Mouse (Mus musculus) MEL (cell line): Measurements from ENCODE around the gene Ryr2. TPM values are rescaled to one million over a fixed set of nuclear protein-coding genes. Genes with fewer than 3 reads are reported as not detected.

Source experiments
- DNase-seq: peaks from one replicate; pipeline ENCODE4 v3.0.0; 2011; ENCODE audit warnings: low read depth, low spot score
- H3K27ac ChIP-seq: 2 replicates; pipeline ENCODE4 v1.5.1; 2012; ENCODE audit warnings: low read depth, mild to moderate bottlenecking, control low read depth, low read length, moderate library complexity; ENCODE audit not compliant: control insufficient read depth
- H3K27me3 ChIP-seq, 2 experiments: fragments of 150-350 bp in 1 of 2; sonication (generic) in 1 of 2; 2 replicates each; pipeline ENCODE4 v1.6.1; 2012; ENCODE audit warnings: low read length in 2 of 2, mild to moderate bottlenecking in 2 of 2, improper control_type of control experiment in 1 of 2, moderate library complexity in 1 of 2; ENCODE audit not compliant: insufficient read depth in 2 of 2, control insufficient read depth in 1 of 2
- H3K36me3 ChIP-seq, 2 experiments: 2 replicates each; pipeline ENCODE4 v1.6.1; 2012 to 2014; ENCODE audit warnings: low read length in 2 of 2, improper control_type of control experiment in 1 of 2, inconsistent platforms in 1 of 2, mild to moderate bottlenecking in 1 of 2; ENCODE audit not compliant: insufficient read depth in 2 of 2, control insufficient read depth in 1 of 2
- H3K4me1 ChIP-seq, 2 experiments: fragments of 150-350 bp in 1 of 2; sonication (generic) in 1 of 2; 2 replicates each; pipeline ENCODE4 v1.6.1; 2012; ENCODE audit warnings: low read length in 2 of 2, improper control_type of control experiment in 1 of 2, mild to moderate bottlenecking in 1 of 2; ENCODE audit not compliant: insufficient read depth in 2 of 2, control insufficient read depth in 1 of 2
- H3K4me3 ChIP-seq, 2 experiments: fragments of 150-350 bp in 1 of 2; sonication (generic) in 1 of 2; 2 replicates each; pipeline ENCODE4 v1.5.1; 2012; ENCODE audit warnings: low read depth in 2 of 2, low read length in 2 of 2, mild to moderate bottlenecking in 2 of 2, moderate library complexity in 2 of 2, control low read depth in 1 of 2, improper control_type of control experiment in 1 of 2; ENCODE audit not compliant: control insufficient read depth in 1 of 2, insufficient read depth in 1 of 2
- H3K79me2 ChIP-seq: 2 replicates; pipeline ENCODE4 v1.6.1; 2012; ENCODE audit warnings: mild to moderate bottlenecking, low read length, moderate library complexity; ENCODE audit not compliant: control insufficient read depth, poor library complexity, insufficient read depth
- H3K9ac ChIP-seq: 2 replicates; pipeline ENCODE4 v1.6.1; 2012; ENCODE audit warnings: low read depth, mild to moderate bottlenecking, control low read depth, low read length, moderate library complexity; ENCODE audit not compliant: control insufficient read depth, poor library complexity, severe bottlenecking
- H3K9me3 ChIP-seq: fragments of 150-350 bp; sonication (generic); replicated peaks from 2 replicates; pipeline ENCODE4 v1.6.1; 2012; ENCODE audit warnings: mild to moderate bottlenecking, low read length, improper control_type of control experiment, moderate library complexity; ENCODE audit not compliant: insufficient read depth
- BHLHE40 ChIP-seq: IDR thresholded peaks from 2 replicates; pipeline ENCODE4 v1.6.1; 2012; ENCODE audit warnings: low read depth, mild to moderate bottlenecking, inconsistent platforms, low read length, improper control_type of control experiment, borderline replicate concordance
- CHD1 ChIP-seq: IDR thresholded peaks from 2 replicates; pipeline ENCODE4 v1.6.1; 2012; ENCODE audit warnings: low read depth, mild to moderate bottlenecking, inconsistent platforms, low read length, improper control_type of control experiment
- CTCF ChIP-seq, 3 experiments: IDR thresholded peaks in 2 of 3; conservative IDR thresholded peaks in 1 of 3; 2 replicates each; pipeline ENCODE4 v1.5.1; 2011 to 2012; ENCODE audit warnings: low read length in 3 of 3, low read depth in 2 of 3, mild to moderate bottlenecking in 2 of 3, improper control_type of control experiment in 1 of 3, inconsistent platforms in 1 of 3, mixed read lengths in 1 of 3, moderate library complexity in 1 of 3; ENCODE audit not compliant: control insufficient read depth in 1 of 3, insufficient read depth in 1 of 3, poor library complexity in 1 of 3, severe bottlenecking in 1 of 3
- E2F4 ChIP-seq: IDR thresholded peaks from 2 replicates; pipeline ENCODE4 v1.6.1; 2011; ENCODE audit warnings: low read depth, low read length, improper control_type of control experiment, borderline replicate concordance
- GABPA ChIP-seq: IDR thresholded peaks from 2 replicates; pipeline ENCODE4 v1.6.1; 2012; ENCODE audit warnings: low read depth, mild to moderate bottlenecking, inconsistent platforms, low read length, improper control_type of control experiment, moderate library complexity
- GATA1 ChIP-seq: IDR thresholded peaks from 2 replicates; pipeline ENCODE4 v1.6.1; 2011; ENCODE audit warnings: low read depth, low read length, improper control_type of control experiment
- HCFC1 ChIP-seq: IDR thresholded peaks from 2 replicates; pipeline ENCODE4 v1.6.1; 2012; ENCODE audit warnings: low read depth, mild to moderate bottlenecking, inconsistent platforms, low read length, improper control_type of control experiment, moderate library complexity
- KAT2A ChIP-seq: conservative IDR thresholded peaks from 2 replicates; pipeline ENCODE4 v1.6.1; 2012; ENCODE audit warnings: low read depth, low read length, improper control_type of control experiment, inconsistent platforms
- MAFK ChIP-seq: IDR thresholded peaks from 2 replicates; pipeline ENCODE4 v1.6.1; 2011; ENCODE audit warnings: low read depth, mild to moderate bottlenecking, low read length, improper control_type of control experiment, borderline replicate concordance
- MEF2A ChIP-seq: IDR thresholded peaks from 2 replicates; pipeline ENCODE4 v1.6.1; 2014; ENCODE audit warnings: low read depth, mild to moderate bottlenecking, inconsistent platforms, low read length, improper control_type of control experiment; ENCODE audit not compliant: poor library complexity, insufficient replicate concordance, severe bottlenecking; ENCODE audit errors: extremely low read depth
- MYB ChIP-seq: IDR thresholded peaks from 2 replicates; pipeline ENCODE4 v1.6.1; 2011; ENCODE audit warnings: mild to moderate bottlenecking, low read depth, low read length, improper control_type of control experiment
- NELFE ChIP-seq: IDR thresholded peaks from 2 replicates; pipeline ENCODE4 v1.6.1; 2011; ENCODE audit warnings: low read depth, low read length, improper control_type of control experiment
- NRF1 ChIP-seq: IDR thresholded peaks from 2 replicates; pipeline ENCODE4 v1.6.1; 2014; ENCODE audit warnings: low read depth, mild to moderate bottlenecking, inconsistent platforms, low read length, improper control_type of control experiment, moderate library complexity; ENCODE audit not compliant: poor library complexity, insufficient read depth, severe bottlenecking
- POLR2AphosphoS2 ChIP-seq: IDR thresholded peaks from 2 replicates; pipeline ENCODE4 v1.6.1; 2011; ENCODE audit warnings: low read length, improper control_type of control experiment
- RCOR1 ChIP-seq: IDR thresholded peaks from 2 replicates; pipeline ENCODE4 v1.6.1; 2012; ENCODE audit warnings: low read depth, mild to moderate bottlenecking, inconsistent platforms, low read length, improper control_type of control experiment
- SIN3A ChIP-seq: IDR thresholded peaks from 2 replicates; pipeline ENCODE4 v1.6.1; 2012; ENCODE audit warnings: low read length, improper control_type of control experiment, inconsistent platforms
- TCF12 ChIP-seq: IDR thresholded peaks from 2 replicates; pipeline ENCODE4 v1.6.1; 2014; ENCODE audit warnings: low read depth, mild to moderate bottlenecking, inconsistent platforms, low read length, improper control_type of control experiment, moderate library complexity
- UBTF ChIP-seq: IDR thresholded peaks from 2 replicates; pipeline ENCODE4 v1.6.1; 2012; ENCODE audit warnings: low read depth, mild to moderate bottlenecking, inconsistent platforms, low read length, improper control_type of control experiment, moderate library complexity, borderline replicate concordance; ENCODE audit not compliant: insufficient read depth
- ZKSCAN1 ChIP-seq: IDR thresholded peaks from 2 replicates; pipeline ENCODE4 v1.6.1; 2012; ENCODE audit warnings: low read depth, mild to moderate bottlenecking, inconsistent platforms, low read length, improper control_type of control experiment, moderate library complexity
- ZNF384 ChIP-seq: IDR thresholded peaks from 2 replicates; pipeline ENCODE4 v1.6.1; 2012; ENCODE audit warnings: low read depth, mild to moderate bottlenecking, inconsistent platforms, low read length, improper control_type of control experiment
- polyA plus RNA-seq, 2 experiments: library from polyadenylated mRNA; stranded (reverse) in 1 of 2; unstranded in 1 of 2; fragments of >175 nt in 1 of 2; fragments of >200 nt in 1 of 2; gene quantifications; 2 replicates each; pipeline versions ENCODE4 v1.2.1 to v1.2.4; 2012; ENCODE audit warnings: low replicate concordance in 2 of 2, low read depth in 1 of 2; ENCODE audit not compliant: insufficient read length in 2 of 2, insufficient read depth in 1 of 2, missing spikeins in 1 of 2
- total RNA-seq: library from RNA; depleted of rRNA; stranded (reverse); fragments of 300-350 nt; gene quantifications from 2 replicates; pipeline ENCODE4 v1.2.3, GENCODE M21; 2012

Ryr2 gene
- total and polyA plus RNA-seq, 3 experiments = 0.04 TPM; not detected in 2

GRCm38 (mm10) chr13:12115551-12115950, 8.8 kb upstream of the Ryr2 start:
- TF ChIP-seq UBTF (no peak), MAFK (no peak), GABPA (no peak), MYB (no peak), POLR2AphosphoS2 (no peak), BHLHE40 (no peak), ZNF384 (no peak), KAT2A (no peak), MEF2A (no peak), ZKSCAN1 (no peak), SIN3A (no peak), CTCF (IDR thresholded peaks at IDR 0.05 in 2 of 3, conservative IDR thresholded peaks at IDR 0.05 in 1 of 3; ENCODE audit: control insufficient read depth in 1 of 3, insufficient read depth in 1 of 3, low read depth in 2 of 3, low read length in 3 of 3, poor library complexity in 1 of 3, severe bottlenecking in 1 of 3) (no peak), E2F4 (no peak), TCF12 (no peak), HCFC1 (no peak), NRF1 (no peak), RCOR1 (no peak), NELFE (no peak), GATA1 (no peak)
- Histone ChIP-seq H3K9me3 (no peaks in the 10 kb centered on the region), H3K79me2 (no peaks in the 10 kb centered on the region), H3K4me3 (no peak overlapping the region), H3K27me3 (peaks cover 2 to 3% of the 10 kb centered on the region in 2 experiments; a peak in 2 of 4 replicates), H3K27ac (no peak overlapping the region), H3K9ac (no peak overlapping the region), H3K4me1 (no peaks in the 10 kb centered on the region), H3K36me3 (no peaks in the 10 kb centered on the region)
- DNase-seq = no peak

GRCm38 (mm10) chr13:12114816-12115215, 8.1 kb upstream of the Ryr2 start:
- Histone ChIP-seq H3K27ac (no peak overlapping the region), H3K36me3 (no peaks in the 10 kb centered on the region), H3K4me1 (no peaks in the 10 kb centered on the region), H3K9me3 (no peaks in the 10 kb centered on the region), H3K9ac (no peak overlapping the region), H3K27me3 (peaks cover 2 to 3% of the 10 kb centered on the region in 2 experiments; a peak in 2 of 4 replicates), H3K79me2 (no peaks in the 10 kb centered on the region), H3K4me3 (no peak overlapping the region)
- TF ChIP-seq CHD1 = no peak
- TF ChIP-seq ZNF384 = no peak
- DNase-seq = no peak
